Mouse (Mus musculus) erythroblast, embryonic 14.5 days (primary cell): ENCODE results near the gene Pde4b.

Experiments used
- GATA1 ChIP-seq: IDR thresholded peaks from 2 replicates; pipeline ENCODE4 v1.6.1; 2012; ENCODE audit warnings: low read length, inconsistent platforms, mixed read lengths
- TAL1 ChIP-seq: IDR thresholded peaks from 3 replicates; pipeline ENCODE4 v1.6.1; 2012; ENCODE audit warnings: low read length, inconsistent platforms, mixed read lengths

GRCm38 (mm10) chr4:102040190-102040589 is 47.2 kb upstream of the Pde4b start:
- no peak for TF ChIP-seq TAL1
- TF ChIP-seq GATA1: no peak
